Mouse (Mus musculus) megakaryocyte, embryonic 14.5 days (primary cell): Measurements from ENCODE around the gene Klhl5. TPM values are rescaled to one million over a fixed set of nuclear protein-coding genes. Genes with fewer than 3 reads are reported as not detected.

Source experiments
- H3K27me3 ChIP-seq: replicated peaks from 2 replicates; pipeline ENCODE3; 2012; ENCODE audit warnings: inconsistent platforms
- H3K36me3 ChIP-seq: replicated peaks from 2 replicates; pipeline ENCODE3; 2012; ENCODE audit warnings: low read length, inconsistent platforms, mixed read lengths
- H3K4me1 ChIP-seq: 2 replicates; pipeline ENCODE4 v1.6.1; 2012; ENCODE audit warnings: inconsistent platforms
- H3K4me3 ChIP-seq: replicated peaks from 2 replicates; pipeline ENCODE3; 2012; ENCODE audit warnings: moderate library complexity, mild to moderate bottlenecking, inconsistent platforms
- H3K9me3 ChIP-seq: 2 replicates; pipeline ENCODE4 v1.6.1; 2012; ENCODE audit warnings: inconsistent platforms
- FLI1 ChIP-seq: IDR thresholded peaks from 2 replicates; pipeline ENCODE4 v1.6.1; 2012; ENCODE audit warnings: low read length, inconsistent platforms, mixed read lengths
- GATA1 ChIP-seq: IDR thresholded peaks from 3 replicates; pipeline ENCODE4 v1.6.1; 2012; ENCODE audit warnings: mixed read lengths, low read length, inconsistent platforms, borderline replicate concordance
- polyA plus RNA-seq: library from polyadenylated mRNA; stranded (reverse); fragments of >175 nt; gene quantifications from 2 replicates; pipeline ENCODE4 v1.2.3, GENCODE M21; 2012; ENCODE audit warnings: low replicate concordance; ENCODE audit not compliant: insufficient read depth

The Klhl5 gene
- polyA plus RNA-seq = 6.1 and 11.0 TPM in 2 replicates

- no peak for TF ChIP-seq GATA1
- TF ChIP-seq FLI1 = no peak
- H3K27me3 ChIP-seq = no peaks in the 10 kb centered on the region
- peaks cover 4% of the 10 kb centered on the region for H3K36me3 ChIP-seq
- H3K4me3 ChIP-seq = peak within 1 kb of the TSS; percentile 95
- H3K9me3 ChIP-seq = 0 out of 2 replicates have a peak, but pooled peaks cover 3% of the 10 kb centered on the region
- peaks cover 53% of the 10 kb centered on the region for H3K4me1 ChIP-seq
Measured at GRCm38 (mm10) chr5:65106876-65107772, at the start of gene Klhl5. Gene Klhl5, plus strand, starts transcription at chr5:65107539.

- Histone ChIP-seq H3K9me3 (peaks cover 4% of the 10 kb centered on the region), H3K27me3 (peaks cover 6% of the 10 kb centered on the region), H3K4me3 (no peak overlapping the region), H3K36me3 (no peaks in the 10 kb centered on the region), H3K4me1 (no peaks in the 10 kb centered on the region)
- no peak for TF ChIP-seq FLI1
- TF ChIP-seq GATA1 = no peak
Measured at GRCm38 (mm10) chr5:65057596-65057995, 49.7 kb upstream of the Klhl5 start.

GRCm38 (mm10) chr5:65059806-65060205, 47.5 kb upstream of the Klhl5 start:
- TF ChIP-seq FLI1 (no peak), GATA1 (no peak)
- Histone ChIP-seq H3K36me3 (no peaks in the 10 kb centered on the region), H3K4me1 (no peaks in the 10 kb centered on the region), H3K9me3 (peaks cover 4% of the 10 kb centered on the region), H3K27me3 (peaks cover 4% of the 10 kb centered on the region), H3K4me3 (no peak overlapping the region)

- Histone ChIP-seq H3K4me1 (no peaks in the 10 kb centered on the region), H3K4me3 (no peak overlapping the region), H3K27me3 (peaks cover 4% of the 10 kb centered on the region), H3K36me3 (no peaks in the 10 kb centered on the region), H3K9me3 (peaks cover 4% of the 10 kb centered on the region)
- no peak for TF ChIP-seq GATA1
- no peak for TF ChIP-seq FLI1
Measured at GRCm38 (mm10) chr5:65062236-65062635, 45.1 kb upstream of the Klhl5 start.

- Histone ChIP-seq H3K9me3 (no peaks in the 10 kb centered on the region), H3K36me3 (no peaks in the 10 kb centered on the region), H3K4me3 (no peak overlapping the region), H3K27me3 (peaks cover 6% of the 10 kb centered on the region), H3K4me1 (no peaks in the 10 kb centered on the region)
- TF ChIP-seq FLI1 (no peak), GATA1 (no peak)
Measured at GRCm38 (mm10) chr5:65063266-65063665, 44.1 kb upstream of the Klhl5 start.

- H3K4me1 ChIP-seq = no peaks in the 10 kb centered on the region
- H3K36me3 ChIP-seq = no peaks in the 10 kb centered on the region
- no peak overlapping the region for H3K4me3 ChIP-seq
- H3K27me3 ChIP-seq = peaks cover 2% of the 10 kb centered on the region
- TF ChIP-seq FLI1 (no peak), GATA1 (no peak)
- no peaks in the 10 kb centered on the region for H3K9me3 ChIP-seq
Measured at GRCm38 (mm10) chr5:65068166-65068565, 39.2 kb upstream of the Klhl5 start.

GRCm38 (mm10) chr5:65069872-65070271, 37.5 kb upstream of the Klhl5 start:
- Histone ChIP-seq H3K36me3 (no peaks in the 10 kb centered on the region), H3K4me3 (no peak overlapping the region), H3K27me3 (peaks cover 2% of the 10 kb centered on the region), H3K9me3 (no peaks in the 10 kb centered on the region), H3K4me1 (0 out of 2 replicates have a peak, but pooled peaks cover 2% of the 10 kb centered on the region)
- no peak for TF ChIP-seq FLI1
- TF ChIP-seq GATA1 = no peak

GRCm38 (mm10) chr5:65071689-65072118, 35.6 kb upstream of the Klhl5 start:
- TF ChIP-seq GATA1 (no peak), FLI1 (no peak)
- Histone ChIP-seq H3K9me3 (no peaks in the 10 kb centered on the region), H3K4me3 (no peak overlapping the region), H3K4me1 (0 out of 2 replicates have a peak, but pooled peaks cover 2% of the 10 kb centered on the region), H3K27me3 (peaks cover 2% of the 10 kb centered on the region), H3K36me3 (no peaks in the 10 kb centered on the region)

- Histone ChIP-seq H3K27me3 (no peaks in the 10 kb centered on the region), H3K4me3 (no peak overlapping the region), H3K36me3 (no peaks in the 10 kb centered on the region), H3K9me3 (peaks cover 4% of the 10 kb centered on the region), H3K4me1 (peaks cover 5% of the 10 kb centered on the region; the same call in 1 of the 2 replicates)
- no peak for TF ChIP-seq GATA1
- no peak for TF ChIP-seq FLI1
Measured at GRCm38 (mm10) chr5:65073247-65073646, 34.1 kb upstream of the Klhl5 start.

GRCm38 (mm10) chr5:65074693-65075092, 32.6 kb upstream of the Klhl5 start:
- Histone ChIP-seq H3K4me3 (no peak overlapping the region), H3K9me3 (peaks cover 5% of the 10 kb centered on the region), H3K27me3 (no peaks in the 10 kb centered on the region), H3K4me1 (peaks cover 5% of the 10 kb centered on the region; the same call in 1 of the 2 replicates), H3K36me3 (no peaks in the 10 kb centered on the region)
- TF ChIP-seq GATA1 = no peak
- TF ChIP-seq FLI1 = no peak
